Mouse (Mus musculus): ENCODE measurements around the gene Acsbg2. TPM values are rescaled to one million over a fixed set of nuclear protein-coding genes. Genes with fewer than 3 reads are reported as not detected.

Gene Acsbg2
- polyA plus RNA-seq, 1 experiment from 2014 or later = not detected

GRCm38 (mm10) chr17:56843678-56844077 is 30.6 kb downstream of the Acsbg2 start:
- Histone ChIP-seq H3K27ac (ENCODE audit: low read depth, low read length) (no peak overlapping the region), H3K36me3 (ENCODE audit: control insufficient read depth, insufficient read depth, low read length) (no peaks in the 10 kb centered on the region), H3K9ac (ENCODE audit: low read depth, low read length) (no peak overlapping the region), H3K27me3 (replicated peaks; ENCODE audit: control insufficient read depth, insufficient read depth, low read length) (no peaks in the 10 kb centered on the region), H3K9me3 (ENCODE audit: control insufficient read depth, low read length) (no peaks in the 10 kb centered on the region), H3K4me3 (ENCODE audit: low read depth, low read length) (no peak overlapping the region), H3K4me1 (replicated peaks; ENCODE audit: control insufficient read depth, insufficient read depth, low read length) (no peaks in the 10 kb centered on the region), H3K4me2 (no peak overlapping the region)
- no peak for DNase-seq (ENCODE audit: low spot score)
- ATAC-seq (replicated peaks; ENCODE audit: low FRiP score) = no peak
- WGBS = 81% methylated on average over 5 of the region's 5 CpGs

DNA sequence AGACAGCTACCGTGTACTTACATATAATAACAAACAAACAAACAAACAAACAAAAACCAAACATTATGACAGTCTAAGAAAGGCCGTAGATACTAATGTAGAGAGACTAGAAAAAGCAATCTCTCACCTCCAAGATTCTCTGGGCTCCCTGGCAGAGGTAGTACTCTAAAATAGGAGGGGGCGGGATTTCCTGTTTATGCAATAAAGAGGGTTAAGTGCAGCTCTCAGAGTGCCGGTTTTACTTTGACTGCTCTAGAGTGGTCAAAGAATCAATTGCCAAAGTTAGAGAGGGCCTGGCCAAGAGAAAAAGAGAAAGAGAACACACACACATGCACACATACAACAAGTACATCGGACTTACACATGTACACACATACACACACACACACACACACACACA is 32.1 kb downstream of the Acsbg2 start:
- no peak overlapping the region for H3K4me2 ChIP-seq
- no peak overlapping the region for H3K4me3 ChIP-seq (ENCODE audit: low read depth, low read length)
- H3K27me3 ChIP-seq (replicated peaks; ENCODE audit: control insufficient read depth, insufficient read depth, low read length) = no peaks in the 10 kb centered on the region
- no peaks in the 10 kb centered on the region for H3K36me3 ChIP-seq (ENCODE audit: control insufficient read depth, insufficient read depth, low read length)
- H3K4me1 ChIP-seq (replicated peaks; ENCODE audit: control insufficient read depth, insufficient read depth, low read length) = no peaks in the 10 kb centered on the region
- no peaks in the 10 kb centered on the region for H3K9me3 ChIP-seq (ENCODE audit: control insufficient read depth, low read length)
- WGBS = 72% methylated on average over 5 of the region's 5 CpGs
- H3K9ac ChIP-seq (ENCODE audit: low read depth, low read length) = no peak overlapping the region
- ATAC-seq (replicated peaks; ENCODE audit: low FRiP score) (no peak), DNase-seq (ENCODE audit: low spot score) (no peak)
- H3K27ac ChIP-seq (ENCODE audit: low read depth, low read length) = no peak overlapping the region

- 81% methylated on average over 7 of the region's 7 CpGs for WGBS
- H3K36me3 ChIP-seq (ENCODE audit: control insufficient read depth, insufficient read depth, low read length) = no peaks in the 10 kb centered on the region
Measured at GRCm38 (mm10) chr17:56840524-56840923, 33.7 kb downstream of the Acsbg2 start.

DNA sequence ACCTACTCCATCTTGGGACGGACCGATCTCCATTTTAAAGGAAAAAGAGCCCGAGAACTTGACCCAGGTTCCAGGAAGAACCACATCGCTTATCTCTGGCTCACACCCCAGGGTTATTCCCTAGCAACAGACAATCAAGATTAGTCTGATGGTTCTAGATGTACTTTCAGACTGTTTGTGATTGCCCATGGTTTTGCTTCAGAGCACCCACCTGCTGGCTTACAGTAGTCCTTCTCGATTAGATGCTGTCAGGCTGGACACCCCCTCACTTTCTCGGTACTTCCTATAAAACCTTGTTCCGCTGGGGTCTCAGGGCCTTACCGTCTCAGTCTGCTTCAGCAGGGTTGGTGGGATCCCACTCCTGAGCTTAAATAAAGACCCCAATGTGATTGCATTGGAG is 37.9 kb downstream of the Acsbg2 start:
- Histone ChIP-seq H3K27me3 (replicated peaks; ENCODE audit: control insufficient read depth, insufficient read depth, low read length) (no peaks in the 10 kb centered on the region), H3K4me2 (no peak overlapping the region), H3K4me3 (ENCODE audit: low read depth, low read length) (no peak overlapping the region), H3K36me3 (ENCODE audit: control insufficient read depth, insufficient read depth, low read length) (no peaks in the 10 kb centered on the region), H3K4me1 (replicated peaks; ENCODE audit: control insufficient read depth, insufficient read depth, low read length) (no peaks in the 10 kb centered on the region; the same call in 1 of the 2 replicates), H3K9ac (ENCODE audit: low read depth, low read length) (no peak overlapping the region), H3K9me3 (ENCODE audit: control insufficient read depth, low read length) (no peaks in the 10 kb centered on the region), H3K27ac (ENCODE audit: low read depth, low read length) (no peak overlapping the region)
- no peak; the same call in 1 of the 2 replicates for ATAC-seq (replicated peaks; ENCODE audit: low FRiP score)
- WGBS = 75% methylated on average over 8 of the region's 8 CpGs
- DNase-seq (ENCODE audit: low spot score) = no peak

More at GRCm38 (mm10) chr17:56840524-56840923, 33.7 kb downstream of the Acsbg2 start:
- H3K9ac ChIP-seq (ENCODE audit: low read depth, low read length) = no peak overlapping the region
- H3K4me1 ChIP-seq (replicated peaks; ENCODE audit: control insufficient read depth, insufficient read depth, low read length) = no peaks in the 10 kb centered on the region; the same call in 1 of the 2 replicates
- no peaks in the 10 kb centered on the region for H3K27me3 ChIP-seq (replicated peaks; ENCODE audit: control insufficient read depth, insufficient read depth, low read length)
- H3K9me3 ChIP-seq (ENCODE audit: control insufficient read depth, low read length) = no peaks in the 10 kb centered on the region
- H3K4me3 ChIP-seq (ENCODE audit: low read depth, low read length) = no peak overlapping the region
- no peak overlapping the region for H3K4me2 ChIP-seq
- H3K27ac ChIP-seq (ENCODE audit: low read depth, low read length) = no peak overlapping the region
- ATAC-seq (replicated peaks; ENCODE audit: low FRiP score) (no peak), DNase-seq (ENCODE audit: low spot score) (no peak)

GRCm38 (mm10) chr17:56833381-56833780 is 40.9 kb downstream of the Acsbg2 start:
- H3K27me3 ChIP-seq (replicated peaks; ENCODE audit: control insufficient read depth, insufficient read depth, low read length) = peaks cover 13% of the 10 kb centered on the region
- WGBS = 86% methylated on average over 1 of the region's 1 CpGs

GRCm38 (mm10) chr17:56832918-56833317 is 41.3 kb downstream of the Acsbg2 start:
- DNase-seq (ENCODE audit: low spot score) (no peak), ATAC-seq (replicated peaks; ENCODE audit: low FRiP score) (no peak)
- Histone ChIP-seq H3K36me3 (ENCODE audit: control insufficient read depth, insufficient read depth, low read length) (no peaks in the 10 kb centered on the region), H3K4me1 (replicated peaks; ENCODE audit: control insufficient read depth, insufficient read depth, low read length) (peaks cover 14% of the 10 kb centered on the region), H3K27ac (ENCODE audit: low read depth, low read length) (no peak overlapping the region), H3K27me3 (replicated peaks; ENCODE audit: control insufficient read depth, insufficient read depth, low read length) (peaks cover 13% of the 10 kb centered on the region), H3K4me3 (ENCODE audit: low read depth, low read length) (no peak overlapping the region), H3K4me2 (no peak overlapping the region), H3K9ac (ENCODE audit: low read depth, low read length) (no peak overlapping the region), H3K9me3 (ENCODE audit: control insufficient read depth, low read length) (no peaks in the 10 kb centered on the region)
- WGBS = 83% methylated on average over 1 of the region's 1 CpGs

More at GRCm38 (mm10) chr17:56833381-56833780, 40.9 kb downstream of the Acsbg2 start:
- Histone ChIP-seq H3K4me2 (no peak overlapping the region), H3K9me3 (ENCODE audit: control insufficient read depth, low read length) (no peaks in the 10 kb centered on the region), H3K36me3 (ENCODE audit: control insufficient read depth, insufficient read depth, low read length) (no peaks in the 10 kb centered on the region), H3K4me1 (replicated peaks; ENCODE audit: control insufficient read depth, insufficient read depth, low read length) (peaks cover 12% of the 10 kb centered on the region), H3K4me3 (ENCODE audit: low read depth, low read length) (no peak overlapping the region), H3K27ac (ENCODE audit: low read depth, low read length) (no peak overlapping the region), H3K9ac (ENCODE audit: low read depth, low read length) (no peak overlapping the region)
- ATAC-seq (replicated peaks; ENCODE audit: low FRiP score) = no peak
- no peak for DNase-seq (ENCODE audit: low spot score)

DNA sequence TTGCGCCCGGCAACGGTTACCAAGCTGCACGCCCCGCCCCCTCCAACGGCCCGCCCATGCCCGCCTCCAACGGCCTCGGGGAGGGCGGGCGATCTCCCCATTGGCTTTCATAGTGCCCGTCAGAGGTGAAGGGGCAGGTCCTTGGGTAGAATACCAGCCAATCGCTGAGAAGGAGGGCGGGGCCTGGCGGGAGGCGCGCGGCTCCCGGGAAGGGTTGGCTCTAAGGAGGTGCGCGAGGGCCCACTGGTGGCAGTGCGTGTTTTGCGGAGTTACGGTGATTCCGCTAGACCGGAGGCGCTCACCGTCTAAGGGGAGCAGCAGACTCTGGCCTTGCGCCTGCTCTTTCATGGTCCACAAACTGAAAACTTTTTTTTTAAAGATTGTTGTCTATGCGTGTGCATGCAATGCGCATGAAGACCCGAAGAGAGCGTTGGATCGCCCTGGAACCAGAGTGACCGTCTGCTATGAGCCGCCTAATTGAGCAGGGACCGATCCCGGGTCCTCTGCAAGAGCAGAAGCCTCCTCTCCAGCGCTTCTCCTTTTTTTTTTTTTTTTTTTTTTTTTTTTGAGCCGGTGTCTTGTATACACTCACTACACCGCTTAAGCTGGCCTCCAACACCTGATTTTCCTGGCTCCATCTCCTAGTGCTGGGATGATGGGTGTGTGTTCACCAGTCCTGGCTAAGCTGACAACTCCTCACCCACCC is 43.0 kb downstream of the Acsbg2 start:
- ATAC-seq (replicated peaks; ENCODE audit: low FRiP score) (peak; percentile 95), DNase-seq (ENCODE audit: low spot score) (peak; percentile 98)
- Histone ChIP-seq H3K4me3 (ENCODE audit: low read depth, low read length) (peak overlapping the region; percentile 86), H3K9ac (ENCODE audit: low read depth, low read length) (peak overlapping the region; percentile 83; the same call in 1 of the 2 replicates), H3K27ac (ENCODE audit: low read depth, low read length) (no peak overlapping the region), H3K4me1 (replicated peaks; ENCODE audit: control insufficient read depth, insufficient read depth, low read length) (peaks cover 27% of the 10 kb centered on the region), H3K4me2 (peak overlapping the region; percentile 93), H3K9me3 (ENCODE audit: control insufficient read depth, low read length) (no peaks in the 10 kb centered on the region), H3K36me3 (ENCODE audit: control insufficient read depth, insufficient read depth, low read length) (no peaks in the 10 kb centered on the region), H3K27me3 (replicated peaks; ENCODE audit: control insufficient read depth, insufficient read depth, low read length) (peaks cover 13% of the 10 kb centered on the region)
- WGBS = under 1% methylated on average over 40 of the region's 42 CpGs

GRCm38 (mm10) chr17:56830411-56831110 is 43.7 kb downstream of the Acsbg2 start, which contains the start of gene Rfx2:
Gene Rfx2 (minus strand): TSS chr17:56831013.
- peak within 1 kb of the TSS; percentile 83 for H3K9ac ChIP-seq (ENCODE audit: low read depth, low read length)
- H3K36me3 ChIP-seq (ENCODE audit: control insufficient read depth, insufficient read depth, low read length) = no peaks in the 10 kb centered on the region
- peak within 1 kb of the TSS; percentile 57; the same call in 1 of the 2 replicates for H3K27ac ChIP-seq (ENCODE audit: low read depth, low read length)
- ATAC-seq (replicated peaks; ENCODE audit: low FRiP score) (no peak), DNase-seq (ENCODE audit: low spot score) (peak; percentile 53)
- under 1% methylated on average over 46 of the region's 62 CpGs for WGBS
- peaks cover 31% of the 10 kb centered on the region for H3K4me1 ChIP-seq (replicated peaks; ENCODE audit: control insufficient read depth, insufficient read depth, low read length)
- H3K9me3 ChIP-seq (ENCODE audit: control insufficient read depth, low read length) = no peaks in the 10 kb centered on the region
- H3K4me2 ChIP-seq = peak within 1 kb of the TSS; percentile 93
- H3K4me3 ChIP-seq (ENCODE audit: low read depth, low read length) = peak within 1 kb of the TSS; percentile 86
- peaks cover 13% of the 10 kb centered on the region for H3K27me3 ChIP-seq (replicated peaks; ENCODE audit: control insufficient read depth, insufficient read depth, low read length)
